Mouse (Mus musculus): Measurements from ENCODE around the gene Tusc2. TPM values are rescaled to one million over a fixed set of nuclear protein-coding genes. Genes with fewer than 3 reads are reported as not detected.

Gene Tusc2
- total and polyA plus RNA-seq, 3 experiments, result 36.2 to 48.9 TPM; not detected in 1

DNA sequence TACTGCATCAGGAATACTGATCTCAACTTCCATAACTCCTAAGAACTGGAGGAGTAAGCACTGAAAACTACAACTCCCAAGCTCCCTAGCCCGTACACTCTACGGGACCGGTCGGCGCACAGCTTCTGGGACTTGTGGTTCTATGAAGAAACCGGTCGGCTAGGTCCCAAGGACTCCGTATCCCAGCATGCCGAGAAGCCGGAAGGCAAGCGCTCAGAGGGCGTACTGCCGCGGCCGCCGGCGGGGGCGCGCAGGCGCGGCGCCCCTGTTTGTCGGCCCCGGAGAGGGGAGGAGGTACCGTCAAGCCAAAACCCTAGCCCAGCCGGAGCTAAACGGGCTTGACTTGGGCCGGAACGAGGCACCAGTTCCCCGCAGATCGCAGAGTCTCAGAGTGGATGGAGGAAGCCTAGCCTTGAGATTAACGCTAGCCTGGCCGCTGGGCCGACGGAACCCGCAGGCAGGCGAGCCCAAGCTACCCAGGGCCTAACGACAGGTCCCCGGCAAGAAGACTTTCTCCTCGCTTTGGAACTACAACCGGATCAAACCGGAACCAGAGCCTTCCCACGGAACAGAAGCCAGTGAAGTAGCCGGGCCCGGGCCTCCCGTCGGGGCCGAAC lies 29.2 kb upstream of the Tusc2 start, which contains the start of gene Tmem115 (continued):
- TF ChIP-seq GABPA (IDR thresholded peaks at IDR 0.05; ENCODE audit: low read depth, low read length) (no peak), NRF1 (IDR thresholded peaks at IDR 0.05; ENCODE audit: insufficient read depth, low read depth, low read length, poor library complexity, severe bottlenecking) (peak; percentile 90)

DNA sequence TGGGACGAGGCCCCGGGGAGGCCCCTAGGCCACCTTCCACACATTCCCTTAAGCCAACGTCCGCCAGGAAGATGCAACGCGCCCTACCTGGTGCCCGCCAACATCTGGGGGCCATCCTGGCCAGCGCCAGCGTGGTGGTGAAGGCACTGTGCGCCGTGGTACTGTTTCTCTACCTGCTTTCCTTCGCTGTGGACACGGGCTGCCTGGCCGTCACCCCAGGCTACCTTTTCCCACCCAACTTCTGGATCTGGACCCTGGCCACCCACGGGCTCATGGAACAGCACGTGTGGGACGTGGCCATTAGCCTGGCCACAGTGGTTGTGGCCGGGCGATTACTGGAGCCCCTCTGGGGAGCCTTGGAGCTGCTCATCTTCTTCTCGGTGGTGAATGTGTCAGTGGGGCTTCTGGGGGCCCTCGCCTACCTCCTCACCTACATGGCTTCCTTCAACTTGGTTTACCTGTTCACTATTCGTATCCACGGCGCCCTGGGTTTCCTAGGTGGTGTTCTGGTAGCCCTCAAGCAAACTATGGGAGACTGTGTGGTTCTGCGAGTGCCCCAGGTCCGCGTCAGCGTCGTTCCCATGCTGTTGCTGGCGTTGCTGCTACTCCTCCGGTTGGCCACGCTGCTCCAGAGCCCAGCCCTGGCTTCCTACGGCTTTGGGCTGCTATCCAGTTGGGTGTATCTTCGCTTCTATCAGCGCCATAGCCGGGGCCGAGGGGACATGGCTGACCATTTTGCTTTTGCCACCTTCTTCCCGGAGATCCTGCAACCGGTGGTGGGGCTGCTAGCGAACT lies 28.4 kb upstream of the Tusc2 start:
- peak overlapping the region; percentile 87 for H3K9ac ChIP-seq (ENCODE audit: control insufficient read depth, low read depth, low read length, poor library complexity, severe bottlenecking)
- peak overlapping the region; percentile 78 to 87 for H3K4me3 ChIP-seq (ENCODE audit: control insufficient read depth in 1 of 2, insufficient read depth in 1 of 2, low read depth in 2 of 2, low read length in 2 of 2)
- TF ChIP-seq USF2 (IDR thresholded peaks at IDR 0.05; ENCODE audit: borderline replicate concordance in 1 of 2, insufficient read depth in 1 of 2, low read depth in 1 of 2, low read length in 2 of 2), result no peak
- TF ChIP-seq HCFC1 (IDR thresholded peaks at IDR 0.05; ENCODE audit: low read depth, low read length), result no peak
- no peak for TF ChIP-seq NRF1 (IDR thresholded peaks at IDR 0.05; ENCODE audit: insufficient read depth, low read depth, low read length, poor library complexity, severe bottlenecking)
- TF ChIP-seq MYB (IDR thresholded peaks at IDR 0.05; ENCODE audit: low read depth, low read length), result no peak
- TF ChIP-seq POLR2A (IDR thresholded peaks at IDR 0.05; ENCODE audit: control insufficient read depth in 1 of 2, insufficient read depth in 1 of 2, low read depth in 1 of 2, low read length in 2 of 2, poor library complexity in 1 of 2), result no peak
- TF ChIP-seq MAFK (IDR thresholded peaks at IDR 0.05; ENCODE audit: borderline replicate concordance, low read depth, low read length), result no peak
- TF ChIP-seq ZMIZ1 (IDR thresholded peaks at IDR 0.05; ENCODE audit: low read depth, low read length), result no peak
- no peak for TF ChIP-seq MEF2A (IDR thresholded peaks at IDR 0.05; ENCODE audit: extremely low read depth, insufficient replicate concordance, low read depth, low read length, poor library complexity, severe bottlenecking)
- TF ChIP-seq ZKSCAN1 (IDR thresholded peaks at IDR 0.05; ENCODE audit: low read depth, low read length), result no peak
- no peak for TF ChIP-seq GABPA (IDR thresholded peaks at IDR 0.05; ENCODE audit: low read depth, low read length)
- TF ChIP-seq ZNF384 (IDR thresholded peaks at IDR 0.05; ENCODE audit: low read depth, low read length), result no peak
- TF ChIP-seq POLR2AphosphoS5 (IDR thresholded peaks at IDR 0.05; ENCODE audit: borderline replicate concordance, low read depth, low read length), result no peak
- no peak for TF ChIP-seq CTCF (IDR thresholded peaks at IDR 0.05 in 2 of 3, conservative IDR thresholded peaks at IDR 0.05 in 1 of 3; ENCODE audit: control insufficient read depth in 1 of 3, insufficient read depth in 1 of 3, low read depth in 2 of 3, low read length in 3 of 3, poor library complexity in 1 of 3, severe bottlenecking in 1 of 3)
- no peak for TF ChIP-seq TAL1 (IDR thresholded peaks at IDR 0.05; ENCODE audit: low read length)
- no peak for TF ChIP-seq TBP (IDR thresholded peaks at IDR 0.05; ENCODE audit: low read depth, low read length)
- no peak for TF ChIP-seq MAZ (IDR thresholded peaks at IDR 0.05; ENCODE audit: low read depth, low read length)
- peak; percentile 65 for TF ChIP-seq MXI1 (IDR thresholded peaks at IDR 0.05; ENCODE audit: low read depth, low read length)
- peak; percentile 76; the same call in 1 of the 2 replicates for TF ChIP-seq CHD1 (IDR thresholded peaks at IDR 0.05; ENCODE audit: low read depth, low read length)
- peak; percentile 45 for TF ChIP-seq SIN3A (IDR thresholded peaks at IDR 0.05; ENCODE audit: low read length)
- TF ChIP-seq GATA1 (IDR thresholded peaks at IDR 0.05; ENCODE audit: low read depth, low read length), result no peak
- TF ChIP-seq UBTF (IDR thresholded peaks at IDR 0.05; ENCODE audit: borderline replicate concordance, insufficient read depth, low read depth, low read length), result peak; percentile 43; the same call in 1 of the 2 replicates
- no peak for TF ChIP-seq TCF12 (IDR thresholded peaks at IDR 0.05; ENCODE audit: low read depth, low read length)
- no peak for TF ChIP-seq JUND (IDR thresholded peaks at IDR 0.05; ENCODE audit: low read depth, low read length)
- no peak for TF ChIP-seq POLR2AphosphoS2 (IDR thresholded peaks at IDR 0.05; ENCODE audit: low read length)
- TF ChIP-seq RCOR1 (IDR thresholded peaks at IDR 0.05; ENCODE audit: low read depth, low read length), result no peak
- no peak for TF ChIP-seq CHD2 (IDR thresholded peaks at IDR 0.05; ENCODE audit: low read length)
- TF ChIP-seq ZC3H11A (IDR thresholded peaks at IDR 0.05; ENCODE audit: low read depth, low read length), result no peak
- H3K9me3 ChIP-seq (replicated peaks; ENCODE audit: insufficient read depth, low read length), result no peaks in the 10 kb centered on the region
- H3K27ac ChIP-seq (ENCODE audit: control insufficient read depth, low read depth, low read length), result peak overlapping the region; percentile 48
- peaks cover 0 to 20% of the 10 kb centered on the region in 2 experiments; a peak in 1 of 4 replicates for H3K4me1 ChIP-seq (ENCODE audit: control insufficient read depth in 1 of 2, insufficient read depth in 2 of 2, low read length in 2 of 2)
- H3K79me2 ChIP-seq (ENCODE audit: control insufficient read depth, insufficient read depth, low read length, poor library complexity), result peaks cover 40% of the 10 kb centered on the region
- H3K36me3 ChIP-seq (ENCODE audit: control insufficient read depth in 1 of 2, insufficient read depth in 2 of 2, low read length in 2 of 2), result peaks cover 0 to 7% of the 10 kb centered on the region in 2 experiments; a peak in 2 of 4 replicates
- DNase-seq (ENCODE audit: low read depth, low spot score), result peak; percentile 67
- H3K27me3 ChIP-seq (ENCODE audit: control insufficient read depth in 1 of 2, insufficient read depth in 2 of 2, low read length in 2 of 2), result no peaks in the 10 kb centered on the region

Measured in MEL (cell line).